Mouse (Mus musculus) c-Kit-positive CD71-positive TER-119-negative erythroid progenitor cells, embryonic 14.5 days (primary cell): ENCODE data around the gene Gm20671.
A peak's percentile ranks its signal among the peaks of the same experiment; 100 is the strongest.
"Not testable (repeated sequence)": the region's sequence is repeated elsewhere in the genome, so short reads cannot be mapped to it uniquely, and the experiment has no call there.

Experiments used
- DNase-seq: peaks from one replicate; pipeline ENCODE4 v3.0.0-alpha.2; 2013; ENCODE audit warnings: low read depth

Gm20671 gene

GRCm38 (mm10) chr5:32733892-32734291 lies 93.0 kb downstream of the Gm20671 start:
- DNase-seq, result not testable (repeated sequence)

- no peak for DNase-seq
Observed at GRCm38 (mm10) chr5:32728851-32729250, 98.1 kb downstream of the Gm20671 start.

- DNase-seq, result no peak
Observed at GRCm38 (mm10) chr5:32728300-32728699, 98.6 kb downstream of the Gm20671 start.

GRCm38 (mm10) chr5:32725397-32725796 lies 101.5 kb downstream of the Gm20671 start:
- DNase-seq, result not testable (repeated sequence)

- DNase-seq, result no peak
Observed at GRCm38 (mm10) chr5:32723981-32724380, 102.9 kb downstream of the Gm20671 start.

GRCm38 (mm10) chr5:32722711-32723110 lies 104.2 kb downstream of the Gm20671 start:
- DNase-seq, result not testable (repeated sequence)

- no peak for DNase-seq
Observed at GRCm38 (mm10) chr5:32722263-32722662, 104.6 kb downstream of the Gm20671 start.

- no peak for DNase-seq
Observed at GRCm38 (mm10) chr5:32721316-32721715, 105.6 kb downstream of the Gm20671 start.

GRCm38 (mm10) chr5:32720416-32720815 lies 106.5 kb downstream of the Gm20671 start:
- DNase-seq, result no peak

GRCm38 (mm10) chr5:32718916-32719315 lies 108.0 kb downstream of the Gm20671 start:
- DNase-seq, result no peak

- no peak for DNase-seq
Observed at GRCm38 (mm10) chr5:32717726-32718125, 109.2 kb downstream of the Gm20671 start.

- peak; percentile 90 for DNase-seq
Observed at GRCm38 (mm10) chr5:32713703-32714467, 113.0 kb downstream of the Gm20671 start.

- DNase-seq, result no peak
Observed at GRCm38 (mm10) chr5:32713042-32713702, 113.7 kb downstream of the Gm20671 start.

GRCm38 (mm10) chr5:32712221-32713041 lies 114.5 kb downstream of the Gm20671 start:
- no peak for DNase-seq

- DNase-seq, result no peak
Observed at GRCm38 (mm10) chr5:32711485-32711884, 115.4 kb downstream of the Gm20671 start.

- DNase-seq, result no peak
Observed at GRCm38 (mm10) chr5:32706226-32706780, 120.6 kb downstream of the Gm20671 start.

- no peak for DNase-seq
Observed at GRCm38 (mm10) chr5:32697208-32697867, 129.6 kb downstream of the Gm20671 start.

GRCm38 (mm10) chr5:32693411-32693810 lies 133.5 kb downstream of the Gm20671 start:
- DNase-seq, result no peak
